Mouse (Mus musculus) CH12.LX (cell line): ENCODE measurements around the gene Prkce. TPM values are rescaled to one million over a fixed set of nuclear protein-coding genes. Genes with fewer than 3 reads are reported as not detected.

Experiments used
- DNase-seq: peaks from one replicate; pipeline ENCODE4 v3.0.0-alpha.2; 2013; ENCODE audit errors: extremely low read depth
- H3K27ac ChIP-seq: 2 replicates; pipeline ENCODE4 v1.5.1; 2012; ENCODE audit warnings: low read depth, mild to moderate bottlenecking, control low read depth, moderate library complexity; ENCODE audit not compliant: insufficient read depth
- H3K27me3 ChIP-seq: replicated peaks from 2 replicates; pipeline ENCODE3; 2012; ENCODE audit warnings: inconsistent platforms
- H3K36me3 ChIP-seq, 2 experiments: replicated peaks in 1 of 2; 2 replicates each; pipeline versions ENCODE3 to v1.6.1; 2012; ENCODE audit warnings: inconsistent platforms in 1 of 2, low read length in 1 of 2, mild to moderate bottlenecking in 1 of 2, mixed read lengths in 1 of 2, moderate library complexity in 1 of 2; ENCODE audit not compliant: control insufficient read depth in 1 of 2, insufficient read depth in 1 of 2
- H3K4me1 ChIP-seq, 2 experiments: 2 replicates each; pipeline ENCODE4 v1.6.1; 2012; ENCODE audit warnings: inconsistent platforms in 1 of 2, moderate library complexity in 1 of 2; ENCODE audit not compliant: insufficient read depth in 2 of 2, control insufficient read depth in 1 of 2
- H3K4me2 ChIP-seq: 2 replicates; pipeline ENCODE4 v1.6.1; 2012; ENCODE audit warnings: low read depth, mild to moderate bottlenecking, control low read depth; ENCODE audit not compliant: poor library complexity, insufficient read depth, severe bottlenecking
- H3K4me3 ChIP-seq, 3 experiments: fragments of 150-350 bp in 1 of 3; sonication (generic) in 1 of 3; replicated peaks in 1 of 3; 2 replicates each; pipeline versions ENCODE3 to v1.5.1; 2011 to 2012; ENCODE audit warnings: low read depth in 2 of 3, low read length in 2 of 3, mild to moderate bottlenecking in 2 of 3, moderate library complexity in 2 of 3, control low read depth in 1 of 3, improper control_type of control experiment in 1 of 3, inconsistent platforms in 1 of 3, mixed read lengths in 1 of 3; ENCODE audit not compliant: poor library complexity in 1 of 3
- H3K79me2 ChIP-seq: replicated peaks from 2 replicates; pipeline ENCODE4 v1.6.1; 2012; ENCODE audit warnings: mild to moderate bottlenecking, moderate library complexity; ENCODE audit not compliant: control insufficient read depth, poor library complexity, insufficient read depth, severe bottlenecking; ENCODE audit errors: extremely low read depth
- H3K9ac ChIP-seq: 2 replicates; pipeline ENCODE4 v1.6.1; 2012; ENCODE audit warnings: low read depth, mild to moderate bottlenecking, control low read depth, moderate library complexity; ENCODE audit not compliant: insufficient read depth
- H3K9me3 ChIP-seq: replicated peaks from 2 replicates; pipeline ENCODE3; 2012; ENCODE audit warnings: low read length, inconsistent platforms, mixed read lengths
- BHLHE40 ChIP-seq: IDR thresholded peaks from 2 replicates; pipeline ENCODE4 v1.6.1; 2011; ENCODE audit warnings: mild to moderate bottlenecking, low read depth, low read length, improper control_type of control experiment
- CTCF ChIP-seq, 2 experiments: IDR thresholded peaks in 1 of 2; conservative IDR thresholded peaks in 1 of 2; 2 replicates each; pipeline ENCODE4 v1.5.1; 2011 to 2012; ENCODE audit warnings: low read depth in 2 of 2, low read length in 2 of 2, improper control_type of control experiment in 1 of 2, inconsistent platforms in 1 of 2, mild to moderate bottlenecking in 1 of 2, moderate library complexity in 1 of 2
- E2F4 ChIP-seq: IDR thresholded peaks from 2 replicates; pipeline ENCODE4 v1.6.1; 2011; ENCODE audit warnings: low read depth, low read length, improper control_type of control experiment; ENCODE audit not compliant: insufficient replicate concordance
- ELF1 ChIP-seq: IDR thresholded peaks from 2 replicates; pipeline ENCODE4 v1.6.1; 2014; ENCODE audit warnings: low read depth, mild to moderate bottlenecking, inconsistent platforms, low read length, improper control_type of control experiment
- ETS1 ChIP-seq: conservative IDR thresholded peaks from 2 replicates; pipeline ENCODE4 v1.6.1; 2012; ENCODE audit warnings: low read depth, mild to moderate bottlenecking, inconsistent platforms, low read length, improper control_type of control experiment, moderate library complexity
- GABPA ChIP-seq: IDR thresholded peaks from 2 replicates; pipeline ENCODE4 v1.6.1; 2012; ENCODE audit warnings: low read depth, low read length, improper control_type of control experiment, inconsistent platforms; ENCODE audit not compliant: insufficient replicate concordance
- HCFC1 ChIP-seq: IDR thresholded peaks from 2 replicates; pipeline ENCODE4 v1.6.1; 2012; ENCODE audit warnings: low read depth, mild to moderate bottlenecking, inconsistent platforms, low read length, improper control_type of control experiment
- IRF4 ChIP-seq: IDR thresholded peaks from 2 replicates; pipeline ENCODE4 v1.6.1; 2014; ENCODE audit warnings: low read depth, mild to moderate bottlenecking, inconsistent platforms, low read length, improper control_type of control experiment
- JUND ChIP-seq: conservative IDR thresholded peaks from 2 replicates; pipeline ENCODE4 v1.6.1; 2011; ENCODE audit warnings: low read depth, low read length, improper control_type of control experiment
- KAT2A ChIP-seq: IDR thresholded peaks from 2 replicates; pipeline ENCODE4 v1.6.1; 2012; ENCODE audit warnings: low read length, improper control_type of control experiment, inconsistent platforms; ENCODE audit not compliant: insufficient replicate concordance
- MAFK ChIP-seq: IDR thresholded peaks from 2 replicates; pipeline ENCODE4 v1.6.1; 2011; ENCODE audit warnings: low read length, improper control_type of control experiment; ENCODE audit not compliant: insufficient replicate concordance
- MAX ChIP-seq: IDR thresholded peaks from 2 replicates; pipeline ENCODE4 v1.6.1; 2011; ENCODE audit warnings: low read length, improper control_type of control experiment
- MEF2A ChIP-seq: IDR thresholded peaks from 2 replicates; pipeline ENCODE4 v1.6.1; 2014; ENCODE audit warnings: low read depth, mild to moderate bottlenecking, inconsistent platforms, low read length, improper control_type of control experiment, borderline replicate concordance
- MYC ChIP-seq: IDR thresholded peaks from 2 replicates; pipeline ENCODE4 v1.6.1; 2011; ENCODE audit warnings: low read depth, mild to moderate bottlenecking, improper control_type of control experiment, low read length
- PAX5 ChIP-seq: IDR thresholded peaks from 2 replicates; pipeline ENCODE4 v1.6.1; 2012; ENCODE audit warnings: low read length, inconsistent platforms, mixed read lengths
- RCOR1 ChIP-seq: conservative IDR thresholded peaks from 2 replicates; pipeline ENCODE4 v1.6.1; 2012; ENCODE audit warnings: low read depth, mild to moderate bottlenecking, inconsistent platforms, low read length, improper control_type of control experiment
- SMC3 ChIP-seq: IDR thresholded peaks from 2 replicates; pipeline ENCODE4 v1.6.1; 2011; ENCODE audit warnings: low read depth, low read length, improper control_type of control experiment
- TCF12 ChIP-seq: IDR thresholded peaks from 2 replicates; pipeline ENCODE4 v1.6.1; 2014; ENCODE audit warnings: low read depth, mild to moderate bottlenecking, inconsistent platforms, low read length, improper control_type of control experiment
- dilution Hi-C: fragments of 300-500 bp; cut with MboI; formaldehyde crosslinking; loops from 2 replicates; pipeline ENCODE4 v1.14.3; 2020; ENCODE audit warnings: low sequenced_read_pairs; ENCODE audit not compliant: extremely low pct_unique_long_range_greater_than_20kb, extremely low pct_ligation_motif_present
- in situ Hi-C: fragments of 300-500 bp; cut with MboI; formaldehyde crosslinking; loops from 3 replicates; pipeline ENCODE4 v1.14.3; 2019; ENCODE audit warnings: low sequenced_read_pairs, low pct_ligation_motif_present, low pct_unique_long_range_greater_than_20kb, mixed read lengths
- polyA plus RNA-seq: library from polyadenylated mRNA; unstranded; fragments of >175 nt; gene quantifications from 2 replicates; pipeline ENCODE4 v1.2.1, GENCODE M21; 2012; ENCODE audit warnings: low read depth; ENCODE audit not compliant: insufficient read length
- total RNA-seq, 2 experiments: library from RNA; depleted of rRNA; stranded (reverse); fragments of 300-350 nt in 1 of 2; fragments of >200 nt in 1 of 2; gene quantifications; 2 replicates each; pipeline ENCODE4 v1.2.3; 2012 to 2014

Gene Prkce
- total and polyA plus RNA-seq, 3 experiments: 4.1 to 13.2 (median 11.4) TPM

DNA sequence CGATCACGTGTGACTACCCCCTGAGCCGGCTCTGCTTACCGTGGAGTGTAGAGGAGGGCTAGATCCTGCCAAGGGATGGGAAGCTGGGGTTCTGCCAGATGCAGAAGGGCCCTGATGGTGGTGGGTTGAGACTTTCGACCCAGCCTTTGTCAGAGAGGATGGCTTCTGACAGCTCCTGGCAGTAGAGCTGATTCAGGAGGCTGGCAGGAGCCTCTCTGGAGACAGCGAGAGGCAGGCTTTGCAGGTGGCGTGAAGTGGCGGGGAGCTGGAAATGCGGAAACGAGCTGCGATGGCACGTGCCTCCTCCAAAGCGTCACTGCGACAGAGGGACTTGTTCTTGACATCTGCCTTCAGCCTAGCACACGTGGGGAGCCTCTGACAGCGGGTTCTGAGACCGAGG lies 250.7 kb downstream of the Prkce start:
- in situ Hi-C loops (no loop called here), dilution Hi-C loops (no loop called here)
- peaks cover 7 to 38% of the 10 kb centered on the region in 2 experiments for H3K36me3 ChIP-seq
- no peak for DNase-seq
- H3K27ac ChIP-seq: no peak overlapping the region
- H3K4me2 ChIP-seq: no peak overlapping the region
- no peaks in the 10 kb centered on the region; the same call in 1 of the 2 replicates for H3K79me2 ChIP-seq
- no peak overlapping the region for H3K9ac ChIP-seq
- H3K4me1 ChIP-seq: peaks cover 0 to 20% of the 10 kb centered on the region in 2 experiments; a peak in 2 of 4 replicates
- TF ChIP-seq MEF2A (no peak), BHLHE40 (no peak), CTCF (conservative IDR thresholded peaks at IDR 0.05 in 1 of 2, IDR thresholded peaks at IDR 0.05 in 1 of 2; ENCODE audit: low read depth in 2 of 2, low read length in 2 of 2) (no peak), MAFK (no peak), TCF12 (no peak), JUND (no peak), ETS1 (no peak), ELF1 (no peak), GABPA (no peak), RCOR1 (no peak), MYC (no peak), E2F4 (no peak), SMC3 (no peak)
- H3K9me3 ChIP-seq: peaks cover 5% of the 10 kb centered on the region
- H3K27me3 ChIP-seq: no peaks in the 10 kb centered on the region
- H3K4me3 ChIP-seq: no peak overlapping the region

DNA sequence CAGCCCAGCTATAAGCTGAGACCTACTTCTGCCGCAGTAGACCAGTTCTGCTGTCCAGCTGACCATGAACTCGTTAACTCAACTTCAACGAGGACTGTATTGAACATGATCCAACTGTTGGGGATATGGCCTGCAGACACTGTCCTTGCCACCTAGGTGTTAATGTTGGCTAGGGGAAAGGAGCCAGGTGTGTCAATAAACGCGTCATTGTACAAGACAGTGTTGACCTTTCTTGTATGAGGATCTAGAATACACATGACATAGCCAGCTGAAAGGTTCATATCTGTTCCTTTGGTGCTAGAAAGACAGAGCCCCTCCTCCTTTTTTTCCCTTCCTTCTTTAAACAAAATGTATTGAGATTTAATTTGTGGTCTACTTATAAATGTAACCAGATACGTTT lies 251.6 kb downstream of the Prkce start:
- no peak overlapping the region for H3K27ac ChIP-seq
- no peaks in the 10 kb centered on the region for H3K27me3 ChIP-seq
- in situ Hi-C loops (no loop called here), dilution Hi-C loops (no loop called here)
- no peak for DNase-seq
- no peak overlapping the region for H3K4me3 ChIP-seq
- peaks cover 5% of the 10 kb centered on the region for H3K9me3 ChIP-seq
- H3K79me2 ChIP-seq: no peaks in the 10 kb centered on the region; the same call in 1 of the 2 replicates
- no peak for TF ChIP-seq MAX
- TF ChIP-seq IRF4: no peak
- TF ChIP-seq HCFC1: no peak
- no peak for TF ChIP-seq PAX5
- no peak for TF ChIP-seq KAT2A
- no peak for TF ChIP-seq MAFK
- H3K4me2 ChIP-seq: no peak overlapping the region
- peaks cover 7 to 39% of the 10 kb centered on the region in 2 experiments for H3K36me3 ChIP-seq
- H3K9ac ChIP-seq: no peak overlapping the region
- H3K4me1 ChIP-seq: peaks cover 0 to 22% of the 10 kb centered on the region in 2 experiments; a peak in 2 of 4 replicates
